Mouse (Mus musculus): ENCODE measurements at regions not wholly inside any gene's neighbourhood (a gene's known extent, or its start where the extent isn't known, plus 50 kb on each side); places are given as distances from the start of the nearest gene placed in this dataset.

- no peak for ATAC-seq
- TF ChIP-seq EP300 (IDR thresholded peaks at IDR 0.05): no peak
- Histone ChIP-seq H3K27me3 (replicated peaks; ENCODE audit: insufficient read depth, low read length) (no peaks in the 10 kb centered on the region), H3K36me3 (ENCODE audit: insufficient read depth, low read length) (no peaks in the 10 kb centered on the region), H3K27ac (ENCODE audit: low read length) (no peak overlapping the region), H3K9me3 (ENCODE audit: low read length) (no peaks in the 10 kb centered on the region), H3K9ac (replicated peaks; ENCODE audit: low read depth) (no peak overlapping the region), H3K4me2 (replicated peaks; ENCODE audit: low read depth, low read length) (no peak overlapping the region), H3K4me3 (ENCODE audit: low read depth, low read length) (no peak overlapping the region), H3K4me1 (ENCODE audit: insufficient read depth, low read depth, low read length) (no peaks in the 10 kb centered on the region)
- no peak for DNase-seq (ENCODE audit: low spot score)
- 17% methylated on average over 14 of the region's 14 CpGs for WGBS
Observed at GRCm38 (mm10) chr1:77708202-77709020, 193.5 kb upstream of the Epha4 start.

- no peaks in the 10 kb centered on the region for H3K27me3 ChIP-seq (replicated peaks; ENCODE audit: insufficient read depth, low read length)
- no peak overlapping the region for H3K4me2 ChIP-seq (replicated peaks; ENCODE audit: low read depth, low read length)
- DNase-seq (ENCODE audit: low spot score) (peak; percentile 88), ATAC-seq (peak; percentile 98)
- WGBS: 38% methylated on average over 3 of the region's 3 CpGs
- no peak overlapping the region for H3K4me3 ChIP-seq (ENCODE audit: low read depth, low read length)
- 0 out of 2 replicates have a peak overlapping the region, but pooled peaks have one; percentile 3 for H3K27ac ChIP-seq (ENCODE audit: low read length)
- H3K36me3 ChIP-seq (ENCODE audit: insufficient read depth, low read length): no peaks in the 10 kb centered on the region
- H3K9ac ChIP-seq (replicated peaks; ENCODE audit: low read depth): no peak overlapping the region
- H3K9me3 ChIP-seq (ENCODE audit: low read length): no peaks in the 10 kb centered on the region
- TF ChIP-seq EP300 (IDR thresholded peaks at IDR 0.05) (peak; percentile 97), CTCF (IDR thresholded peaks at IDR 0.05) (no peak)
- H3K4me1 ChIP-seq (ENCODE audit: insufficient read depth, low read depth, low read length): no peaks in the 10 kb centered on the region
Observed at GRCm38 (mm10) chr1:77695228-77696018, 180.5 kb upstream of the Epha4 start.

- ATAC-seq (no peak), DNase-seq (ENCODE audit: low spot score) (no peak)
- Histone ChIP-seq H3K9ac (replicated peaks; ENCODE audit: low read depth) (no peak overlapping the region), H3K36me3 (ENCODE audit: insufficient read depth, low read length) (no peaks in the 10 kb centered on the region), H3K9me3 (ENCODE audit: low read length) (no peaks in the 10 kb centered on the region), H3K4me2 (replicated peaks; ENCODE audit: low read depth, low read length) (no peak overlapping the region), H3K4me3 (ENCODE audit: low read depth, low read length) (no peak overlapping the region), H3K4me1 (ENCODE audit: insufficient read depth, low read depth, low read length) (no peaks in the 10 kb centered on the region), H3K27me3 (replicated peaks; ENCODE audit: insufficient read depth, low read length) (no peaks in the 10 kb centered on the region), H3K27ac (ENCODE audit: low read length) (no peak overlapping the region)
- 76% methylated on average over 7 of the region's 7 CpGs for WGBS
- TF ChIP-seq CTCF (IDR thresholded peaks at IDR 0.05) (no peak), EP300 (IDR thresholded peaks at IDR 0.05) (no peak)
Observed at GRCm38 (mm10) chr1:77663345-77663744, 148.5 kb upstream of the Epha4 start.

- Histone ChIP-seq H3K27ac (ENCODE audit: low read length) (no peak overlapping the region), H3K9me3 (ENCODE audit: low read length) (no peaks in the 10 kb centered on the region), H3K4me2 (replicated peaks; ENCODE audit: low read depth, low read length) (no peak overlapping the region), H3K4me1 (ENCODE audit: insufficient read depth, low read depth, low read length) (no peaks in the 10 kb centered on the region), H3K27me3 (replicated peaks; ENCODE audit: insufficient read depth, low read length) (no peaks in the 10 kb centered on the region), H3K36me3 (ENCODE audit: insufficient read depth, low read length) (no peaks in the 10 kb centered on the region), H3K4me3 (ENCODE audit: low read depth, low read length) (no peak overlapping the region), H3K9ac (replicated peaks; ENCODE audit: low read depth) (no peak overlapping the region)
- DNase-seq (ENCODE audit: low spot score): no peak
- TF ChIP-seq EP300 (IDR thresholded peaks at IDR 0.05): no peak
- TF ChIP-seq CTCF (IDR thresholded peaks at IDR 0.05): no peak
- ATAC-seq: no peak
Observed at GRCm38 (mm10) chr1:77660436-77660835, 145.5 kb upstream of the Epha4 start.

GRCm38 (mm10) chr1:77637025-77637424, 122.1 kb upstream of the Epha4 start:
- WGBS: 61% methylated on average over 3 of the region's 3 CpGs
- Histone ChIP-seq H3K27ac (ENCODE audit: low read length) (no peak overlapping the region), H3K9ac (replicated peaks; ENCODE audit: low read depth) (no peak overlapping the region), H3K4me2 (replicated peaks; ENCODE audit: low read depth, low read length) (no peak overlapping the region), H3K27me3 (replicated peaks; ENCODE audit: insufficient read depth, low read length) (no peaks in the 10 kb centered on the region), H3K4me3 (ENCODE audit: low read depth, low read length) (no peak overlapping the region), H3K36me3 (ENCODE audit: insufficient read depth, low read length) (no peaks in the 10 kb centered on the region), H3K4me1 (ENCODE audit: insufficient read depth, low read depth, low read length) (no peaks in the 10 kb centered on the region), H3K9me3 (ENCODE audit: low read length) (no peaks in the 10 kb centered on the region)
- DNase-seq (ENCODE audit: low spot score) (no peak), ATAC-seq (no peak)
- TF ChIP-seq CTCF (IDR thresholded peaks at IDR 0.05) (no peak), EP300 (IDR thresholded peaks at IDR 0.05) (no peak)

- ATAC-seq (no peak), DNase-seq (ENCODE audit: low spot score) (no peak)
- no peaks in the 10 kb centered on the region for H3K9me3 ChIP-seq (ENCODE audit: low read length)
- TF ChIP-seq CTCF (IDR thresholded peaks at IDR 0.05) (no peak), EP300 (IDR thresholded peaks at IDR 0.05) (no peak)
- no peaks in the 10 kb centered on the region for H3K36me3 ChIP-seq (ENCODE audit: insufficient read depth, low read length)
- no peak overlapping the region for H3K27ac ChIP-seq (ENCODE audit: low read length)
- H3K27me3 ChIP-seq (replicated peaks; ENCODE audit: insufficient read depth, low read length): no peaks in the 10 kb centered on the region
- H3K9ac ChIP-seq (replicated peaks; ENCODE audit: low read depth): no peak overlapping the region
- 54% methylated on average over 9 of the region's 9 CpGs for WGBS
- no peak overlapping the region for H3K4me3 ChIP-seq (ENCODE audit: low read depth, low read length)
- no peak overlapping the region for H3K4me2 ChIP-seq (replicated peaks; ENCODE audit: low read depth, low read length)
- no peaks in the 10 kb centered on the region for H3K4me1 ChIP-seq (ENCODE audit: insufficient read depth, low read depth, low read length)
Observed at GRCm38 (mm10) chr1:77629496-77630281, 114.8 kb upstream of the Epha4 start.

Measured in lung, postnatal 0 days (tissue).